Comparison of ENCODE assay signal across 8 mouse cellular contexts in genomic region chr6:113501388-113502084, GRCm38 (mm10). TPM values are rescaled to one million over a fixed set of nuclear protein-coding genes. Genes with fewer than 3 reads are reported as not detected.
A peak's percentile ranks its signal among the peaks of the same experiment; 100 is the strongest.
DNase-seq lines count a peak whose midpoint lies in the region; ATAC-seq and TF ChIP-seq lines count a peak whose summit lies in the region.

TSS of gene Prrt3 (minus strand) at chr6:113501931.

- H3K4me2 ChIP-seq in heart, embryonic 11.5 days: peak within 1 kb of the TSS; percentile 61

- TF ChIP-seq CTCF in left cerebral cortex, adult 2 months (IDR thresholded peaks at IDR 0.05): no peak
- TF ChIP-seq CTCF in olfactory bulb, adult 2 months (IDR thresholded peaks at IDR 0.05; ENCODE audit: insufficient read depth, low read depth, low read length): no peak

- H3K4me1 ChIP-seq in heart, embryonic 11.5 days (ENCODE audit: control insufficient read depth, insufficient read depth, low read length): peaks cover 6% of the 10 kb centered on the region; the same call in 1 of the 2 replicates
- H3K4me1 ChIP-seq in olfactory bulb, adult 2 months (ENCODE audit: control insufficient read depth, insufficient read depth, low read length): peaks cover 7% of the 10 kb centered on the region; the same call in 1 of the 2 replicates

- whole genome bisulfite sequencing in heart, embryonic 11.5 days (ENCODE audit: insufficient replicate concordance): 3% methylated on average over 32 of the region's 32 CpGs
- WGBS in olfactory bulb, adult 2 months: 1% methylated on average over 32 of the region's 32 CpGs

- DNase-seq in heart, adult 11 months: no peak
- peak; percentile 84 to 87 for DNase-seq in cerebellum, adult 18-20 months
- peak; percentile 77 to 80 for DNase-seq in left cerebral cortex, adult 2 months (ENCODE audit: extremely low spot score in 1 of 2, low spot score in 2 of 2)
- no peak for DNase-seq in spleen, postnatal 10 days (ENCODE audit: low spot score in 2 of 2)
- DNase-seq in gastrocnemius, adult 18-20 months (ENCODE audit: low spot score): no peak

- TF ChIP-seq POLR2A in olfactory bulb, adult 2 months (IDR thresholded peaks at IDR 0.05; ENCODE audit: insufficient read depth, low read depth, low read length): peak; percentile 58; the same call in 1 of the 2 replicates

- intact Hi-C loops in left cerebral cortex, adult 2 months (cut with DNase I): loop anchor here (2.0 to 5.0 kb wide), 2 partner anchors 107 to 121 kb away; partner anchors contain the start of gene Vhl

- H3K9me3 ChIP-seq in heart, embryonic 11.5 days (replicated peaks; ENCODE audit: control insufficient read depth, low read length): peaks cover 2% of the 10 kb centered on the region; the same call in 1 of the 2 replicates

- H3K9ac ChIP-seq in heart, embryonic 11.5 days (ENCODE audit: low read depth, low read length): peak within 1 kb of the TSS; percentile 56; the same call in 1 of the 2 replicates

- H3K27me3 ChIP-seq in heart, embryonic 11.5 days (ENCODE audit: control insufficient read depth, insufficient read depth, low read length): peaks cover 42% of the 10 kb centered on the region

- no peak for ATAC-seq in heart, embryonic 11.5 days (replicated peaks; ENCODE audit: insufficient number of reproducible peaks, low FRiP score, low TSS enrichment)
- peak; percentile 86 for ATAC-seq in frontal cortex, adult (ENCODE audit: low TSS enrichment)

- peak within 1 kb of the TSS; percentile 34 for H3K4me3 ChIP-seq in heart, embryonic 11.5 days (ENCODE audit: low read depth, low read length)
- peak within 1 kb of the TSS; percentile 76 for H3K4me3 ChIP-seq in left cerebral cortex, adult 2 months
- peak within 1 kb of the TSS; percentile 83 for H3K4me3 ChIP-seq in olfactory bulb, adult 2 months (ENCODE audit: insufficient read depth, low read depth, low read length)

- H3K27ac ChIP-seq in heart, embryonic 11.5 days (ENCODE audit: low read depth, low read length): no peak within 1 kb of the TSS
- peak within 1 kb of the TSS; percentile 95 for H3K27ac ChIP-seq in left cerebral cortex, adult 2 months
- peak within 1 kb of the TSS; percentile 17; the same call in 1 of the 2 replicates for H3K27ac ChIP-seq in olfactory bulb, adult 2 months (ENCODE audit: insufficient read depth, low read depth, low read length)

- no peaks in the 10 kb centered on the region for H3K36me3 ChIP-seq in heart, embryonic 11.5 days (ENCODE audit: control insufficient read depth, insufficient read depth, low read length)

RNA-seq across cellular contexts. Expression of gene Prrt3, which starts in this region (rescaled TPM):
- 0.23 and 0.27 TPM in 2 replicates for polyA plus RNA-seq in heart, embryonic 11.5 days (2014; fragmentation: Nextera tagmentation; extraction: Ambion mirVana)
- total RNA-seq in left cerebral cortex, adult 2 months (2021): 10 to 100 TPM; 54.9 to 61.1 TPM
- not detected in 2 replicates for polyA plus RNA-seq in olfactory bulb, adult 2 months (2012; ENCODE audit: insufficient read depth, insufficient read length, low replicate concordance, missing spikeins)
- total RNA-seq in gastrocnemius, adult 18-20 months (2021): under 1 TPM in 1 of 2 experiments, not detected in 1; 0.07 TPM

Comparison
In these comparisons a context has a peak if more than half of its experiments do, and no peak if none do; other contexts are left out.
1. RNA of gene Prrt3 (total RNA-seq): 54.9 to 61.1 TPM in left cerebral cortex, adult 2 months; 0.07 TPM in gastrocnemius, adult 18-20 months; every median in the first group is over 10 times any median in the second.
2. DNase-seq: peak in cerebellum, adult 18-20 months (2 of 2) and left cerebral cortex, adult 2 months (2 of 2); none in heart, adult 11 months (single experiment), spleen, postnatal 10 days (0 of 2) and gastrocnemius, adult 18-20 months (single experiment).
3. Peak in every context shown above with its lines, with median percentiles within 50 percentile points of each other: H3K4me3 ChIP-seq.